Mouse (Mus musculus) hindbrain, embryonic 12.5 days (tissue): ENCODE measurements around the gene A530032D15Rik. TPM values are rescaled to one million over a fixed set of nuclear protein-coding genes. Genes with fewer than 3 reads are reported as not detected.
"Not testable (repeated sequence)": the region's sequence is repeated elsewhere in the genome, so short reads cannot be mapped to it uniquely, and the experiment has no call there.

Experiments
- ATAC-seq: fragments of 200-750 bp; cut with Nextera tagmentation; 2 replicates; pipeline ENCODE4 v1.8.0; 2017; ENCODE audit warnings: moderate TSS enrichment; ENCODE audit not compliant: low FRiP score
- H3K27ac ChIP-seq: fragments of 300-500 bp; sonication (generic); 2 replicates; pipeline ENCODE4 v1.5.1; 2016; ENCODE audit warnings: mild to moderate bottlenecking
- H3K27me3 ChIP-seq: fragments of 300-500 bp; sonication (generic); 2 replicates; pipeline ENCODE4 v1.6.1; 2016; ENCODE audit warnings: mild to moderate bottlenecking
- H3K36me3 ChIP-seq: fragments of 300-500 bp; sonication (generic); 2 replicates; pipeline ENCODE4 v1.6.1; 2016; ENCODE audit warnings: mild to moderate bottlenecking
- H3K4me1 ChIP-seq: fragments of 300-500 bp; sonication (generic); 2 replicates; pipeline ENCODE4 v1.6.1; 2016
- H3K4me2 ChIP-seq: fragments of 300-500 bp; sonication (generic); replicated peaks from 2 replicates; pipeline ENCODE4 v1.6.1; 2016; ENCODE audit warnings: mild to moderate bottlenecking
- H3K4me3 ChIP-seq: fragments of 300-500 bp; sonication (generic); 2 replicates; pipeline ENCODE4 v1.5.1; 2016; ENCODE audit warnings: mild to moderate bottlenecking
- H3K9ac ChIP-seq: fragments of 300-500 bp; sonication (generic); 2 replicates; pipeline ENCODE4 v1.6.1; 2016; ENCODE audit warnings: mild to moderate bottlenecking, moderate library complexity
- H3K9me3 ChIP-seq: fragments of 300-500 bp; sonication (generic); replicated peaks from 2 replicates; pipeline ENCODE4 v1.6.1; 2016; ENCODE audit warnings: mild to moderate bottlenecking
- WGBS: fragments of 180-500 bp; shearing (Covaris S2); methylation state at CpG from one replicate; pipeline ENCODE4 v1.1.7; 2016; 5-methylcytosine and 5-hydroxymethylcytosine counted together
- polyA plus RNA-seq: library from polyadenylated mRNA; unstranded; fragments of >200 nt; fragmentation: Nextera tagmentation; extraction: Ambion mirVana; gene quantifications from 2 replicates; pipeline ENCODE4 v1.2.1, GENCODE M21; 2016

Gene A530032D15Rik
- polyA plus RNA-seq, 1 experiment from 2014 or later = not detected

DNA sequence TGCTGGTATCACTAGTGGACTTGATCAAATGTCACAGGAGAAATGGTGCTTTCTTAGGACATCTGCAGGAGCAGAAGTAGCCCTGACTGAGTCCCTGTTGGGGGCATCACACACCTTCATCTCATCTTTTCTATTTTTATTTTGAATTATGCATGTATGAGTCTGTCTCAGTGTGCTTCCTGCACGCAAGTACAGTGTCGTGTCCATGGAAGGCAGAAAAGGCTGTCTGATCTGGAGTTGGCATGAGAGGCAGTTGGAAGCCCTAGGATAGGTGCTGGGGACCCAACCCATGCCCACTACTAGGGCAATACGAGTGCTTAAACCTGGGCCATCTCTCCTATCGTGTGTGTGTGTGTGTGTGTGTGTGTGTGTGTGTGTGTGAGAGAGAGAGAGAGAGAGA, 4.3 kb downstream of the A530032D15Rik start:
- not testable (repeated sequence) for H3K9me3 ChIP-seq, H3K4me3 ChIP-seq, H3K4me1 ChIP-seq, ATAC-seq, H3K27ac ChIP-seq, H3K4me2 ChIP-seq, H3K36me3 ChIP-seq, H3K27me3 ChIP-seq, H3K9ac ChIP-seq
- 82% methylated on average over 4 of the region's 4 CpGs for WGBS

DNA sequence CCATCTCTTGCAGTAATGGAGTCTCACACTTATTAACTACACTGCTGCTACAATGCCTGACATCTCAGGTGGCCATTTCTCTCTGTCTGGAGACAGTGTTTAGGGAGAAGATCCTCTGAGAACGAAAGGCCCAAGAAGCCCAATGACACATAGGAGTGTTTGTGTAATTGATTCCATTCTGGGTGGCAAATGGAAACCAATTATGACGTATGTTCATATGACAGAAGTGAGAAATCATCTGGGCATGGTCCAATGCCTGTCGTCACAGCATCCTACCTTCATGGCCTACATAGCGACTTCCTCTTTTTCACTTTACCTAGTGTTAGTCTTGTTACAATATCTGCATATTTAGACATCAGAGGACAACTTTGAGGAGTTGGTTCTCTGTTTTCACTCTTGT, 7.9 kb downstream of the A530032D15Rik start:
- H3K27me3 ChIP-seq, ATAC-seq, H3K9ac ChIP-seq, H3K4me1 ChIP-seq, H3K27ac ChIP-seq, H3K9me3 ChIP-seq, H3K4me3 ChIP-seq, H3K4me2 ChIP-seq, H3K36me3 ChIP-seq: not testable (repeated sequence)
- WGBS = 85% methylated on average over 4 of the region's 4 CpGs

DNA sequence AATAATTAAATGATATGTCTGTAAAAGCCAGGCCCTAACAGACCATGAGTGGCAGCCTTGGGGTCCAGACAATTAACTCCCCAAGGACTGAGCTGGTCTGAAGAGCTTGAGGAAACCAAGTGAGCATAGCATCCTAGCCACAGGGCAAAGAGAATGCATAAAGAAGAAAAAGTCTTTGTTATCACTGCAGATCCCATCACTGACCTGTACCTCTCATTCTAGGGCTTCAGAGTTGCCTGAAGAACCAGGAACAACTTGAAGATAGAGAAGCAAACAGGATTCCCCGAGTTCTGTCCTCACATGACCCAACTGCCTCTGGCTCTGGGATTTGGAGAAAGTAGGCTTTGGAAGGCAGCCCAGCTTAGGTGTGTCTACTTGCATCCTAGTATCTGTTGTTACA, 9.8 kb downstream of the A530032D15Rik start, which contains the start of gene Gm10553:
TSS of gene Gm10553 (plus strand) at position 301 of the 400 bp plus-strand sequence.
- H3K9ac ChIP-seq, H3K4me2 ChIP-seq, ATAC-seq, H3K27ac ChIP-seq, H3K27me3 ChIP-seq, H3K4me1 ChIP-seq, H3K9me3 ChIP-seq, H3K4me3 ChIP-seq, H3K36me3 ChIP-seq: not testable (repeated sequence)
- WGBS = 73% methylated on average over 1 of the region's 1 CpGs

DNA sequence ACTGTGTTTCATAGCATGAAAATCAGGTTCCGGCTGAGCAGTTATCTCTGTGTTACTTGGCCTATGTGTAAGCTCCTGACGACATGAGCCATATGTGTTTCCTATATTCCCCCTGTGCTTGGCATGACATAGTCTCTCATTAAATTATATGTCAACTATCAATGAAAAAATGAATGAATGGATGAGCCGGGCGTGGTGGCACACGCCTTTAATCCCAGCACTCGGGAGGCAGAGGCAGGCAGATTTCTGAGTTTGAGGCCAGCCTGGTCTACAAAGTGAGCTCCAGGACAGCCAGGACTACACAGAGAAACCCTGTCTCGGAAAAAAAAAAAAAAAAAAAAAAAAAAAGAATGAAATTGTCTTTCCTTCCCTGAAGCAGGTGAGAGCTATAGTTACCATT, 10.6 kb downstream of the A530032D15Rik start:
- 90% methylated on average over 5 of the region's 7 CpGs for whole genome bisulfite sequencing
- not testable (repeated sequence) for H3K4me2 ChIP-seq, H3K36me3 ChIP-seq, ATAC-seq, H3K9ac ChIP-seq, H3K27ac ChIP-seq, H3K4me1 ChIP-seq, H3K9me3 ChIP-seq, H3K4me3 ChIP-seq, H3K27me3 ChIP-seq

DNA sequence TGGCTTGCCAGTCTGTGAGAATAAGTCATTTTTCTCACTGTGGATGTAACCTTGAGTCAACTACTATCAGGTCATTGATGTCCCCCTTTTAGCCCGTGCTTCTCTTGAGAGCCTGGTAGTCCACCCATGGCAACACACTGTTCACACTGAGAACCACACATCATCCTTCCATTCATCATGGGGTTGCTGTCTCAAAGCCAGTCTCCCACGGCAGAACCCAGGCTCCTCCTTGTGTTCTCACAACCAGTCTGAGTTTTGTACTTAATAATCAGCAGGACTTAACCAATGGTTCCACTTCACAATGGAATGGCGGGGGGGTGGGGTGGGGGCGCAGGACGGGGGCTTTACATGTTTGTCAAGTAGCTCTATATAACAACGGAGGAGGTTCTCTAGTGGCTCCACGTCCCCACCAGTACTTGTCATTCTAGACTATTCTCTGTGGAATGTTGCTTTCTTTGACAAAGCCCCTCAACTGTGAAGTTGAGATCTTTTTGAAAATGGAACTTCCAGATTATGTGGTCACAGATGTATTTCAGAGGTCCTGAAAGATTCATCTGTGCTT, 16.6 kb downstream of the A530032D15Rik start:
- H3K4me1 ChIP-seq, H3K4me2 ChIP-seq, H3K27me3 ChIP-seq, H3K9ac ChIP-seq, H3K4me3 ChIP-seq, H3K9me3 ChIP-seq, H3K27ac ChIP-seq, H3K36me3 ChIP-seq, ATAC-seq: not testable (repeated sequence)
- 79% methylated on average over 7 of the region's 7 CpGs for WGBS

DNA sequence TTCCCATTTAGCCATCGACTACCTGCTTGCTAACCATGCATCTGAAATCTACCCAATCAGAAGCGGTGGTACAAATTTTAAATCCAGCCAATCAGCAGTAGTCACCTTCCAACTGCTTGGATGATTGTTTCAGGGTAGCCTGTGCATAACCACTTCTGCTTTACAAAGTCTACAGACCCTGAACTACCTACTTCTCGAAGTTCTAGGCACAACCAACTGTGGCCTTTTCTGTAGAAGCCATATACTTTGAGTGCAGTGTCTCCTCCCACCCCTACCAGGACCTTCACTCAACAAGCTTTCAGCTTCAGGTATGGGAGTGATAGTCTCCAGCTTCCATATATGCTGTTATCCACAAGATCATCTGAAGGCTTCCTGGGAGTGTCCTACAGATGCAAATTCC, 17.5 kb downstream of the A530032D15Rik start:
- ATAC-seq, H3K9ac ChIP-seq, H3K4me2 ChIP-seq, H3K27ac ChIP-seq, H3K9me3 ChIP-seq, H3K4me3 ChIP-seq, H3K36me3 ChIP-seq, H3K4me1 ChIP-seq, H3K27me3 ChIP-seq: not testable (repeated sequence)
- 42% methylated on average over 1 of the region's 3 CpGs for WGBS

DNA sequence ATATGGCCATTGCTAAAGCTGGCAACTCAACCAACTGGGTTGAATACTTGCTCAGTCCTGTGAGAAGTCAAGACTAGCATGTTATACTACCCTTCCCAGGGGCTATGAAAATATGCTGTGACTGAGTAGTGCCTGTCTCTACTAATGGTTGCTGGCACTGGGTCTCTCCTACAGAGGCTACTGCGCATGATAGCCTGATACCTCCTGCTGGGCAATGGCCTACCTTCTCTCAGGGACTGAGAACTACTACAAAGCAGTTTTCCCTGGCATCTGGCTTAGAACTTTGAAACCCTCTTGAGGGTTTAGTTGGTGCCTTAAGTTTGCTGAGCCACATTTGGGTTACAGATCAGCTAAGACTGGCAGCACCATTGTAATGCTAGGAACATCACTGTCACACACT, 23.4 kb downstream of the A530032D15Rik start:
- not testable (repeated sequence) for H3K27ac ChIP-seq, H3K9ac ChIP-seq, H3K4me2 ChIP-seq, H3K9me3 ChIP-seq, H3K36me3 ChIP-seq, H3K4me1 ChIP-seq, ATAC-seq, H3K4me3 ChIP-seq, H3K27me3 ChIP-seq
- 59% methylated on average over 1 of the region's 1 CpGs for WGBS

DNA sequence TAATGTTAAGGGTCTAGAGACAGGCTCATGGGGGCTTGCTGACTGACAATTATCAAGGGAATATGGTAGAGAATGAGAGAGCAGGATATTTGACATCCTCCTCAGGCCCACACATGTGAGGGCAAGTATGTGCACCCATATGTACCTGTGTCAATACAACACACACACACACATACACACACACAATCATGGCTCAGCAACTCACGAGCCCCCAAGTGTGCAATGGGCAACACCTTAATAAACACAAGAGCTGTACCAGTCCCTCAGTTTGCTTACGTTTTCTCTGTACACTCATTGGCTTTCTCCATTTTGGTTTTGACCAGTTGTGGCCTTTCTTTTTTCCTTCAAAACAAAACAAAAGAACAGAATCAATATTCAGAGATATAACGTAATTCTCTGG, 24.9 kb downstream of the A530032D15Rik start:
- ATAC-seq, H3K4me2 ChIP-seq: not testable (repeated sequence)

DNA sequence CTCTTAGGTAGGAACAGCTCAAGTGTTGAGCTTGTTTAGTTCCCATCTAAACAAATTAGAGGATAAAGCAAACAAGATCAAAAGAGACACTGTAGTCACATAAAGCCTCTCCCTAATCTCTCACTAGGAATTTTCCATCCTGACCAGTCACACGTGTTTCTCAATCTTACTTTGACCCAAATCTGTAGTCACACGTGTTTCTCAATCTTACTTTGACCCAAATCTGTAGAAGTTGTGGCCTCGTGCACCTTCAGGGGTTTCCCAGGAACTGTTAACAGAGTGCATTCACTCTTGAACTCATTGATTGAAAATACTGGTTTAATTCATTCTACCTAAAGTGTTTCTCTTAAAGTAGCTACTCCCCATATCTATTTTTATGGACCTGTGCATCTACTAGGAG, 36.6 kb downstream of the A530032D15Rik start:
- not testable (repeated sequence) for ATAC-seq, H3K4me3 ChIP-seq, H3K9me3 ChIP-seq, H3K4me1 ChIP-seq, H3K27ac ChIP-seq, H3K27me3 ChIP-seq, H3K36me3 ChIP-seq, H3K9ac ChIP-seq, H3K4me2 ChIP-seq
- WGBS = 71% methylated on average over 3 of the region's 3 CpGs

More for the DNA sequence above, 24.9 kb downstream of the A530032D15Rik start:
- H3K36me3 ChIP-seq, H3K9me3 ChIP-seq, H3K9ac ChIP-seq, H3K4me1 ChIP-seq, H3K4me3 ChIP-seq, H3K27me3 ChIP-seq, H3K27ac ChIP-seq: not testable (repeated sequence)
- WGBS = 59% methylated on average over 3 of the region's 3 CpGs

DNA sequence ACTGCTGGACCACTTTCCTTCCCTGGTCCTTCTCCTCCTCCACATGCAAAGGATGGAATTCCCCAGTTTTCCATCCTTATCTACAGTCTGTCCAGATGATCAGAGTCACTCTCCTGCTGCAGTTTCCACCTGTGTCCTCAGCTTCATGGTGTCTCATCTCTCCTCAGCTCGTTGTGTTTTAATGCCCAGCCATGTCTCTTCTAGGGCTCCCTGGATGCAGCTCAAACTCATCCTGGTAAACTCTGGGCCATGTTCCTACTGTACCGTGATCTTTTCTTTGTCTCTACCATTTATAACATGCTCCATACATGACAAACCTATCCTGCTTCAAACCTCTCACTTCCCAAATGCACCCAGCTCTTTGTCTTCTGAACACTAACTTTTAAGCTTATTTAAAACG, 38.0 kb downstream of the A530032D15Rik start:
- not testable (repeated sequence) for H3K4me2 ChIP-seq, H3K9me3 ChIP-seq, H3K27me3 ChIP-seq, H3K9ac ChIP-seq, H3K27ac ChIP-seq, H3K4me3 ChIP-seq, ATAC-seq, H3K4me1 ChIP-seq, H3K36me3 ChIP-seq
- whole genome bisulfite sequencing = 65% methylated on average over 3 of the region's 3 CpGs

DNA sequence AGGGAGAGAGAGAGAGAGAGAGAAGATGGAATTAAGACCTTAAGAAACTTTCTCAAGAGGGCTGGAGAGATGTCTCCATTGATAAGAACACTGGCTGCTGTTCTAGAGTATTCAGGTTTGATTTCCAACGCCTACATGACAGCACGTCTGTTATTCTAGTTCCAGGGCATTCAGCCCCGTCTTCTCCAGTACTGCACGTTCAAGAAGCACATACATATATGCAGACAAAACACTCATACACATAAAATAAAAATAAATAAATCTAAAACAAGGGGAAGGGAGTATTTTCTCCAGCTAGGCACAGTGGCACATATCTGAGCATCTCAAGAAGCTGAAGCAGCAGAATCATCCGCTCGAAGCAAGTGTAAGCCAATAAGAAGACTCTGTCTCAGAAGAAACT, 73.9 kb downstream of the A530032D15Rik start:
- not testable (repeated sequence) for H3K9ac ChIP-seq, H3K4me1 ChIP-seq, H3K4me3 ChIP-seq, H3K27me3 ChIP-seq, H3K27ac ChIP-seq, ATAC-seq, H3K4me2 ChIP-seq, H3K36me3 ChIP-seq, H3K9me3 ChIP-seq
- WGBS = 81% methylated on average over 6 of the region's 6 CpGs

DNA sequence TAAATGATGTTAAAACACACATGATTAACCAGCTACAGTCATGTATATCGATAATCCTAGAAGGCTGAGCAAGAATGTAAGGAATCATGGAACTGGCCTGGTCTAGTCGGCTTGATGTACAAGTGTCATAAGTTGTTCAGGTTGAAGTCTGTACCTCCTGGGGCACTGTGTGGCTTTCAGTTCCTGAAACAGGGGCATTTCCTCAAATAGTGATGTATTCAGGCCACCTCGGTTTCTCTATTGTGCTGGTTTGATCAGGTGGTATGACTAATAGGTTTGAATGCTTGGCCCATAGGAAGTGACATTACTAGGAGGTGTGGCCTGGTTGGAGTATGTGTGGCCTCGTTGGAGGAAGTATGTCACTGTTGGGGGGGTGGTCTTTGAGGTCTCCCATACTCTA, 75.3 kb downstream of the A530032D15Rik start:
- H3K27ac ChIP-seq, H3K27me3 ChIP-seq, H3K4me3 ChIP-seq, ATAC-seq, H3K36me3 ChIP-seq, H3K9me3 ChIP-seq, H3K4me2 ChIP-seq, H3K9ac ChIP-seq, H3K4me1 ChIP-seq: not testable (repeated sequence)
- WGBS = 92% methylated on average over 3 of the region's 4 CpGs

DNA sequence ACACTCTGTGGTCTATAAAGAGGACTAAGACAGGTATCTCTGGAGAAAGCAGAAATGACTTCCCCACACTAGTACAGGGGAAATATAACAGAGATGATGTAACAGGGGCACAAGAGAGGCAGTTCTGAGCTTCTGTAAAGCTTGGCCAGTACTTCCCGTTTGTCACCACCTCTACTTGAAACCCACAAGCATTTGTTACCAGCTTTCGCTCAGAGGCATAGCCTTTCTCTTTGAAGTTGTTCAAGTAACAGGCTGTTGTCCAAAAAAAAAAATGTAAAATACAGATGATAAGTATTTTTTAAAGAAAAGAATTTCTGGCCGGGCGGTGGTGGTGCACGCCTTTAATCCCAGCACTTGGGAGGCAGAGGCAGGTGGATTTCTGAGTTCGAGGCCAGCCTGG, 76.0 kb downstream of the A530032D15Rik start:
- not testable (repeated sequence) for H3K4me1 ChIP-seq, ATAC-seq, H3K9me3 ChIP-seq, H3K27me3 ChIP-seq, H3K27ac ChIP-seq, H3K4me2 ChIP-seq, H3K9ac ChIP-seq, H3K36me3 ChIP-seq, H3K4me3 ChIP-seq
- WGBS = 91% methylated on average over 5 of the region's 6 CpGs
